Mouse (Mus musculus) heart, embryonic 14.5 days (tissue): ENCODE data around the gene Bicd2. TPM values are rescaled to one million over a fixed set of nuclear protein-coding genes. Genes with fewer than 3 reads are reported as not detected.

Experiments
- ATAC-seq: fragments of 200-750 bp; cut with Nextera tagmentation; 2 replicates; pipeline ENCODE4 v1.8.0; 2017; ENCODE audit warnings: low read depth, moderate TSS enrichment; ENCODE audit not compliant: insufficient number of reproducible peaks, insufficient read depth, low FRiP score
- H3K27ac ChIP-seq, 2 experiments: fragments of 200-500 bp in 1 of 2; fragments of 300-500 bp in 1 of 2; sonication (generic) in 1 of 2; replicated peaks in 1 of 2; 2 replicates each; pipeline ENCODE4 v1.5.1; 2012 to 2014; ENCODE audit warnings: low read depth in 2 of 2, low read length in 2 of 2, control low read depth in 1 of 2, mild to moderate bottlenecking in 1 of 2, mixed read lengths in 1 of 2; ENCODE audit not compliant: control insufficient read depth in 1 of 2, insufficient read depth in 1 of 2
- H3K27me3 ChIP-seq: fragments of 300-500 bp; sonication (generic); 2 replicates; pipeline ENCODE4 v1.6.1; 2014; ENCODE audit warnings: mild to moderate bottlenecking, low read length, control low read depth; ENCODE audit not compliant: control insufficient read depth, insufficient read depth
- H3K36me3 ChIP-seq: fragments of 300-500 bp; sonication (generic); 2 replicates; pipeline ENCODE4 v1.6.1; 2014; ENCODE audit warnings: mild to moderate bottlenecking, control low read depth, low read length, mixed read lengths; ENCODE audit not compliant: control insufficient read depth, insufficient read depth
- H3K4me1 ChIP-seq, 2 experiments: fragments of 200-500 bp in 1 of 2; fragments of 300-500 bp in 1 of 2; sonication (generic) in 1 of 2; 2 replicates each; pipeline ENCODE4 v1.6.1; 2012 to 2014; ENCODE audit warnings: low read length in 2 of 2, control low read depth in 1 of 2, mixed read lengths in 1 of 2; ENCODE audit not compliant: control insufficient read depth in 2 of 2, insufficient read depth in 2 of 2
- H3K4me2 ChIP-seq: fragments of 300-500 bp; sonication (generic); 2 replicates; pipeline ENCODE4 v1.6.1; 2014; ENCODE audit warnings: mild to moderate bottlenecking, low read length
- H3K4me3 ChIP-seq, 2 experiments: fragments of 200-500 bp in 1 of 2; fragments of 300-500 bp in 1 of 2; sonication (generic) in 1 of 2; 2 replicates each; pipeline ENCODE4 v1.5.1; 2012 to 2014; ENCODE audit warnings: low read length in 2 of 2, mild to moderate bottlenecking in 2 of 2, control low read depth in 1 of 2, low read depth in 1 of 2, moderate library complexity in 1 of 2; ENCODE audit not compliant: control insufficient read depth in 1 of 2, insufficient read depth in 1 of 2
- H3K9ac ChIP-seq: fragments of 300-500 bp; sonication (generic); 2 replicates; pipeline ENCODE4 v1.6.1; 2014; ENCODE audit warnings: mild to moderate bottlenecking, low read length
- H3K9me3 ChIP-seq: fragments of 300-500 bp; sonication (generic); 2 replicates; pipeline ENCODE4 v1.6.1; 2016; ENCODE audit warnings: low read length, control low read depth; ENCODE audit not compliant: control insufficient read depth
- WGBS: fragments of 180-500 bp; shearing (Covaris S2); extraction: QIAGEN DNeasy Blood & Tissue Kit; methylation state at CpG from one replicate; pipeline ENCODE4 v1.1.7; 2014; 5-methylcytosine and 5-hydroxymethylcytosine counted together
- polyA plus RNA-seq: library from polyadenylated mRNA; unstranded; fragments of >200 nt; fragmentation: Nextera tagmentation; extraction: Ambion mirVana; gene quantifications from 2 replicates; pipeline ENCODE4 v1.2.1, GENCODE M21; 2014

Bicd2 gene
- polyA plus RNA-seq, 1 experiment from 2014 or later: 47.3 TPM

GRCm38 (mm10) chr13:49428042-49428675, 86.8 kb downstream of the Bicd2 start:
- H3K27me3 ChIP-seq: no peaks in the 10 kb centered on the region
- H3K4me3 ChIP-seq: no peak overlapping the region
- H3K4me1 ChIP-seq: peaks cover 5 to 19% of the 10 kb centered on the region in 2 experiments
- no peak overlapping the region for H3K27ac ChIP-seq
- WGBS: 84% methylated on average over 1 of the region's 1 CpGs
- H3K9ac ChIP-seq: no peak overlapping the region
- no peak overlapping the region for H3K4me2 ChIP-seq
- H3K9me3 ChIP-seq: no peaks in the 10 kb centered on the region
- no peak for ATAC-seq
- peaks cover 9% of the 10 kb centered on the region for H3K36me3 ChIP-seq

- Histone ChIP-seq H3K4me2 (no peak overlapping the region), H3K36me3 (peaks cover 23% of the 10 kb centered on the region), H3K27ac (no peak overlapping the region), H3K9ac (no peak overlapping the region), H3K27me3 (no peaks in the 10 kb centered on the region), H3K9me3 (no peaks in the 10 kb centered on the region), H3K4me1 (peaks cover 5 to 20% of the 10 kb centered on the region in 2 experiments), H3K4me3 (no peak overlapping the region)
- ATAC-seq: no peak
- 57% methylated on average over 4 of the region's 4 CpGs for WGBS
Measured at GRCm38 (mm10) chr13:49430529-49430928, 89.1 kb downstream of the Bicd2 start.

- peaks cover 5 to 24% of the 10 kb centered on the region in 2 experiments for H3K4me1 ChIP-seq
Measured at GRCm38 (mm10) chr13:49433268-49434029, 92.1 kb downstream of the Bicd2 start.

GRCm38 (mm10) chr13:49435745-49436144, 94.4 kb downstream of the Bicd2 start:
- WGBS: 82% methylated on average over 1 of the region's 1 CpGs
- H3K4me1 ChIP-seq: peaks cover 5 to 18% of the 10 kb centered on the region in 2 experiments
- no peaks in the 10 kb centered on the region for H3K9me3 ChIP-seq
- 0 out of 2 replicates have a peak overlapping the region, but pooled peaks have one; percentile 3 for H3K4me2 ChIP-seq
- H3K27me3 ChIP-seq: no peaks in the 10 kb centered on the region
- H3K36me3 ChIP-seq: peaks cover 56% of the 10 kb centered on the region
- no peak overlapping the region for H3K4me3 ChIP-seq
- no peak for ATAC-seq
- H3K27ac ChIP-seq: peak overlapping the region; percentile 67 to 69
- no peak overlapping the region for H3K9ac ChIP-seq

More at GRCm38 (mm10) chr13:49433268-49434029, 92.1 kb downstream of the Bicd2 start:
- ATAC-seq: no peak
- Histone ChIP-seq H3K27me3 (no peaks in the 10 kb centered on the region), H3K27ac (no peak overlapping the region), H3K4me2 (no peak overlapping the region), H3K9me3 (no peaks in the 10 kb centered on the region), H3K36me3 (peaks cover 50% of the 10 kb centered on the region), H3K9ac (no peak overlapping the region), H3K4me3 (no peak overlapping the region)
- WGBS: 96% methylated on average over 2 of the region's 2 CpGs

GRCm38 (mm10) chr13:49436170-49436569, 94.8 kb downstream of the Bicd2 start:
- WGBS: 31% methylated on average over 4 of the region's 4 CpGs
- peaks cover 5 to 18% of the 10 kb centered on the region in 2 experiments for H3K4me1 ChIP-seq
- ATAC-seq: peak; percentile 55
- no peaks in the 10 kb centered on the region for H3K27me3 ChIP-seq
- H3K9me3 ChIP-seq: no peaks in the 10 kb centered on the region
- no peak overlapping the region for H3K4me3 ChIP-seq
- 0 out of 2 replicates have a peak overlapping the region, but pooled peaks have one; percentile 3 for H3K4me2 ChIP-seq
- H3K9ac ChIP-seq: peak overlapping the region; percentile 18; the same call in 1 of the 2 replicates
- peak overlapping the region; percentile 67 to 69 for H3K27ac ChIP-seq
- H3K36me3 ChIP-seq: peaks cover 56% of the 10 kb centered on the region

Other genes starting within 250 kb of the Bicd2 start
- 2.5 and 2.6 TPM in 2 replicates for gene Wnk2, start 193.6 kb upstream of the Bicd2 start, polyA plus RNA-seq
- gene Ninj1, start 154.1 kb upstream of the Bicd2 start, polyA plus RNA-seq: 85.5 and 87.7 TPM in 2 replicates
- 114 and 126 TPM in 2 replicates for gene Card19, start 125.5 kb upstream of the Bicd2 start, polyA plus RNA-seq
- 1.9 and 2.5 TPM in 2 replicates for gene Susd3, start 92.9 kb upstream of the Bicd2 start, polyA plus RNA-seq
- 0.09 TPM in 2 replicates for gene Fgd3, start 21.3 kb upstream of the Bicd2 start, polyA plus RNA-seq
- 10.8 and 11.2 TPM in 2 replicates for gene Ippk, start 79.7 kb downstream of the Bicd2 start, polyA plus RNA-seq
- gene Tes3-ps, start 151.7 kb downstream of the Bicd2 start, polyA plus RNA-seq: 0.54 and 0.73 TPM in 2 replicates
- 3.7 and 5.6 TPM in 2 replicates for gene Ecm2, start 163.2 kb downstream of the Bicd2 start, polyA plus RNA-seq
- gene Aspn, start 202.9 kb downstream of the Bicd2 start, polyA plus RNA-seq: 17.9 and 19.9 TPM in 2 replicates
- 0.19 and 0.45 TPM in 2 replicates for gene Omd, start 240.9 kb downstream of the Bicd2 start, polyA plus RNA-seq